Mouse (Mus musculus) fibroblast of lung, adult 2 months (primary cell): Measurements from ENCODE around the gene Gpc1.

ENCODE experiments used
- DNase-seq: peaks from one replicate; pipeline ENCODE4 v3.0.0-alpha.2; 2011; ENCODE audit warnings: low read depth

Gene Gpc1

DNA sequence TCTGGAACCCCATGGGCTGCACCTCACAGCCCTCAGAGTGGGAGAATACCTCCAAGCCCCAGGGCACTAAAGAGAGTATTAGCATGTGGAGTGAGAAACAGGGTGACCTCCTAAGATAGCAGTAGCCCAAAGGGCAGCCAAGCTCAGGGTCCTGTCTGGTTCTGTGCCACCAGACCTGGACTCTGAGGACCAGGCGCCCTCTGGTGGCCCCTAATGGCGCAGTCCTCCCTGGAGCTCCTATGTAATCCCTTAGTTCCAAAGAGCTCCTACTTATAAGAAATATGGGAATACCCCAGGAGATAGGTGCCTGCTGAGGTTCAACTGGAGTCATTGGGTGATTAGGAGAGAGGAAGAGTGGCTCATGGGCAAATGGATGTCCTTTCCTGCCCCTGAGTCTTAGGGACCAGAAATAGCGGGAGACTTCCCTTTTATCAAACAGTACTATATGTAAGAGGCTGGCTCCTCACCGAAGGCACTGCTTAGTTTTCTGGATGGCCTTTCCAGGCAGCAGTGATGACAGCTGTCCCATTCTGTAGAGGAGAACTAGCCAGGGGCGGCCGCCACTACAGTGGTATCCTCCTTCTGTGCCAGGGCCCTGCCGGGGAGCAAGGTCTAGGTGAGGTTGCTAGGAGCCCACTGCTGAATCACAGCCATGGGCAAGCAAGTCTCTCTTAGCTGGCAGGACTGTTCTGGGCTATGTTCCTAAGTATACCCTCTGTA, 2.7 kb downstream of the Gpc1 start:
- peak; percentile 40 for DNase-seq

DNA sequence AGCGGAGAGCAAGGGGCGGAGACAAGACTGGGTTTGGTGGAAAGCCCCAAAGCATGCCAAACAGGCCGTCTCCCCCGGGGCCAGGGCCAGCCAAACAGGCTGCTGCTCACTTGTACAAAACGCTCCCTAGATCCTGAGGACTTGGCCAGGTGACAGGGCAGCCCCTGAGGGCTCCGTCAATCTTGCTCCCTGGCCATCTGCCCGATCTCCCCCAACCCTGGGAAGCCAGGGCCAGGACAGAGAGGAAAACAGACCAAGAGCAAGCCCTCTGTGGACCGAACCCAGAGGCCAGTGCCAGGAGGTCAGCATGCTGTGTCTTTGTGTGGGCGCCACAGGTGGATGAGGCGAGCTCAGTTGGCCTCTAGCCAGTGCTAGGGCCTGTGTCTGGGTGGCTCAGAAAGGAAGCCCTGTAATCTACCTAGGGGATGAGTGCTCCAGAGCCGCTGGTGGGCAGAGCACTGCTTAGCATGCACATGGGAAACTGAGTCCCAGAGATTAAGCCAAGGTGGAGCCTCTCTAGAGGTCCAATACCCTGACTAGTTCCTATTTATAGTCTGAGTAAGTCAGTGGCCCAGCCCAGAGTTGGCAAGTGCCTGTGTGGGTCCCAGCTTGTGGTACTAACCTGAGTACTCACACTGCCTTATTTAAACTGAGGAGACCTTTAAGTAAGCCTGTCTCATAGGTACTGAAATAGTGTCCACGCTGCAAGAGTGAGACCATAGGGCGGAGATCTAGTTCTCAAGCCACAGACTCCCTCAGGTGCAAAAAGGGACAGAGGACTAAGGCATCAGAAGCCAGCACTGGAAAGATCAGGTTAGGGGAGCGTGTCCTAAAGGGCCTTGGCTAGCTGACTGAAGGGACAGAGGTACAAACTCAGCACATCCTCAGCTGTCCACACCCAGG, 6.7 kb downstream of the Gpc1 start:
- DNase-seq, result no peak

DNA sequence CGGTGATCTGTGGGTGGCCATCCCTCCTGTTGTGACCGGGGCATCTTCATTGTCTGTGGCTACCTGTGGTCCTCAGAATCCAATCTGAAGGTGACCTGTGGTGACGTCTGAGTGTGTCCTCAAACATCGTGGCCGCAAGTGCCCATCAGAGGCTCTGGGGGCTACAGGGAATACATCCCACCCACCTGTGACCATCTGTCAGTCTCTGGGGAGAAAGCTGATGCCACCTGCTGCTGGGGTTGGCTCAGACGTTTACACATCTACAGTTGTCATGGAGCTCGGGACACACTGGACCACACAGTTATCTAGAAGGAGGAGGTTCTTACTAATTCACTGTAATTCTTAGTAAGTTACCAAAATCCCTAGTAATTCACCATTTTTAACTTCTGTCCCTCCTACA, 7.8 kb downstream of the Gpc1 start:
- DNase-seq, result no peak

GRCm38 (mm10) chr1:92840231-92840890, 8.9 kb downstream of the Gpc1 start:
- DNase-seq, result no peak

DNA sequence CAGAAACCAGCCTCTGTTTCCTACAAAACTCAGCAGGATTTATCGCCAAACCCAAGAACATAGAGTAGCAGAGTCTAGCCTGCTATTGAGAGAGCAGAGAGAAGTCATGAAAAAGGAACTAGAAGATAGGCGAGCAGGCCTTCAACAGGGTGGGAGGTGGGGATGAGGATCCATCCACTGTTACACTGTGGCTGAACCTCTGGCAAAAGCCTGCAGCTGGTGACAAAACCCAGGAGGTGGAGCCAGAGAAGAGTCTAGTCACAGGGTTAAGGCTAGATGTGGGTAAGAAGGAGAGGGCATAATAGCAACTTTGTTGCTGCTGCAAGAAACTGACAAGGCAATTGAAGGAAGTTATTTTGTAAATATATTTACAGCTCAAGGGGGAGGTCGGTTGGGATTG, 10.0 kb downstream of the Gpc1 start:
- no peak for DNase-seq

- no peak for DNase-seq
These were observed 14.4 kb downstream of the Gpc1 start for GRCm38 (mm10) chr1:92845889-92846288.

DNA sequence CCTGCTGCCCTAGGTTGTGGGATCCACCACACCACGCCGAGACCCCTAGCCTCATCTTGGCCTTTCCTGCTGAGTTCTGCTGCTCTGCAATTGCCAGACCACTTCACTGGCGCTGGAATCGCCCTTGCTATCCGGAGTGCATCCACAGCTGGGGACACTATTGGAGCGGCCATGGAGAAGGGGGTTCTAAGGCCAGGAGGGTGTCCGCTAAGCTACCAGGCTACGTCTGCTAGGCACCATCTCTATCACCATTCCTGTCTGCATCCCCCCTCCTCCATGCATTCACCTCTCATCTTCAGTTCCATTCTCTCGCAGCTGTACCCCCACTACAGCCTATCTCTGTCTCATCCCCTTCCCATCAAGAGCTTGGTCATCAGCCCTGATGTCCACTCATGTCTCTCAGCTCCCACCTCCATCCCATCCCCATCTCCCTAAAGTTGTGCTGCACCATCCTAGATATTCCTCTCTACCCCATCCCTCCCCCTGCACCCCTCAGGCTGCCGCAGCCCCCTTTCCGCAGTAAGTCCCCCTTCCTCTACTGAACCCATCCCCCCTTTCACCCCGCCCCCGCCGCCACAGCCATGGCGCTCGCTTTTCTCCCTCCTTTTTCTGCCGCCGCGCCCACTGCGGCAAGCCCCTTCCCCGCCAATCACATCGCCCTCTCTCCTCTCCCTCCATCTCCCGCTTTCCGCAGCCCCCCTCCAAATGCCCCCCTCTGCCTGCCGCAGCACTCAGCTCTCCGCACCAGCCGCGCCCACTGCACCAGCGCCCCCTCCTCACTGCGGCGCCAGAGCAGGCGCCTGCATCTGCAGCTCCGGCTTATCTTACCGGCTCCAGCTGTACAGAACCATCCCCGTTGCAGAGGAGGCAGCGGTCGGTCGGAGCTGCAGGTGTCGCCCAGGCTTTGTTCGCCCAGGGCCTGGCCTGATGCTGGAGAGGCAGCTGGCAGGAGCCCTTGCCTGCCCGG, 16.7 kb downstream of the Gpc1 start:
- DNase-seq, result no peak

DNA sequence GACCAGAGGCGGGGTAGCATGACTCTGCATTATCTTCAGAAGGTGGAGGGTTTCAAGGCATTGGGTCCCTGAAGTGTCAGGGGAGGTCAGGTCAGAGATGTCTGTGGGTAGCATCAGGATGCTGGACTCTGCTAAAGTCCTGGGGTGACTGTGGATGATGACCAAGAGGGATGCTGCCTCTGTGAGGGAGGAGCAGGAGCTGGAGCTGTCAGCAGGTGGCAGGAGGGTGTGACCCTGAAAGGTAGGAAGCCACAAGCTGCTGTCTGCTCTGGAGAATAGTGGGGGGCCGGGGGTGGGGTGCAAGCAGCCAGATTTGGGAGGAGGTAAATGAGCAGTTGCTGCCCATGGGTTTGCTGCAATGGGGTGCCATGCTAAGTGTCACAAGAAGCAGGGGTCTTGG, 18.0 kb downstream of the Gpc1 start:
- no peak for DNase-seq

DNA sequence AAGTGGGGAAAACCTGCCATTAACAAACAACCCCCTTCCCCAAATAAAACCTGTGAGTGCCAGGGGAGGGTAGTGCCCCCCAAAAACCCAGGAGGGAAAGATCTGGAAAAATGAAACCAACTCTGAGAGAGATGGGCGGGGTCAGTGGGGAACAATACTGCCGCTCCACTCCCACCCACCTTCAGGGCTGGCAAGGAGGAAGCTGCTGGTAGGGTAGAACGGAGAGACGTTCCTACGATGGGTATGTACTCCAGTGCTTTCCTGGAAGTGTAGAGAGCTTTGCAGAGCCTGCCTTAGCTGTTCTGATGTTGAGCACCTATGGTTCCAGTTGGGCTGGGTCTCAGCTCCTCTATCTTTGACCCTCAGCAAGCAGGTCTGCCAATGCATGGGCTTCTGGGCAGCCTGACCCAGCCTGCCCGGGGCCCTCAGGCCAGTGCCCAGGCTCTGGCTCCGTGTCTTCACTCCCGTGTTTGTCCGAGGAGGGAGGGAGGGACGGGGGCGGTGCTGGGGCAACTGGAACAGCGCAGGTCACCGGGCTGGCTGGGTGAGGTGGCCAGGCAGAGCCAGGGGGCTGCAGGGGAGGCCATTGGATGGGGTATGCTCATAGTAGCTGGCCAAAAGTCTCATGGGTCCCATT, 18.6 kb downstream of the Gpc1 start:
- DNase-seq, result no peak

DNA sequence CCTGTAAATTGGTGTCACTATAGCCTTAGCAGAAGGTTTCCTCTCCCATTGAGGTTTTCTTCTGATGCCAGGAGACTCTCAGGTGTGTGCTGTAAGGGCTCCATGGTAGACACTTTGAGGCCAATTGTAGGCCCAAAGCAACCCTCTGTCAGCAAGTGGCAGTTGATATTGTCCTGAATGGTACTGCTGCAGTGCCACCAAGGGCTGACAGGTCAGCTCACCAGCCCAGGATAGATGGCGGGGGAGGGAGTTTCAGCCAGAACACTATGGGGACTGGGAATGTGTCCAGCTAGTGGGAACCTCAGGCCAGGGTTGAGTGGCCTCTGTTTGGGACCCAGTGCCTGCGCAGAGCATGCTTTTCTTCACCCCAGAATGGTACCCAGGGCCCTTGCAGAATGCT, 21.0 kb downstream of the Gpc1 start:
- DNase-seq, result no peak

GRCm38 (mm10) chr1:92861503-92861902, 30.1 kb downstream of the Gpc1 start:
- no peak for DNase-seq

- no peak for DNase-seq
These were observed 31.8 kb downstream of the Gpc1 start for GRCm38 (mm10) chr1:92863268-92863667.

DNA sequence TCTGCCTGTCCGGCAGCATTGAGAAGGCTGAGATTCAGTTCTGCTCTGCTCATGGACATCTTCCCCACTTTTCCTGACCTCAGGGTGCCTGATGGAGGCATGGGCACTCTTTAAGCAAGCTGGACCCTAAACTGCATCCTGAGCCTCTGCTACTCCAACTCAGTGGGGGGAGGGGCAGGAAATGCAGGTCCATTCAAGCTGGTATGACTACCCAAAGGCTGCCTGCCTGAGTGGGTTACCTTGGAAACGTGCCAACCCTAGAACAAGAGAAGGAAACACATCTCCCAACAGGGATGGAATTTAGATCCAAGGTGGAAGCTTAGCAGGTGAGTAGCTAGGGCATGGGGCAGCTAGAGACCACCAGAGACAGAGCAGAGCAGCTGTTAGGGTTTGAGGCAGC, 34.7 kb downstream of the Gpc1 start:
- DNase-seq, result no peak

DNA sequence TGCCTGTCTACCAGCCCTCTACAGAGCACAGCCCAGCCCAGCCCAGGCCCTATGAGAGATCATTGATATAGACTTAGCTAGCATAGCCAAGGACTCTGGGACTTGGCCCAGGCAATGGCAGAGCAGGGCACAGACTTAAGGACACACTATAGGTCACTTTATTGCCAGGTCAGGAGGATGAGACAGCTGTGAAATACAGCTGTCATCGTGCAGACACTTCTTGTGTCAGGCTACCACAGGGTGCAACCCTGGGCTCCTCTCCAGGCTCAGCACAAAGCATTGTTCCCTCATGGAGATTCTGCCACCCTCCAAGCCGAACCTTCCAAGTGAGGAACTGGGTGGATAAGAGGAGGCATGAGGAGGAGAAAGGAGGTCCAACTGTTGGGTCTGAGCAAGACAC, 38.5 kb downstream of the Gpc1 start:
- no peak for DNase-seq

- DNase-seq, result no peak
These were observed 41.2 kb downstream of the Gpc1 start for GRCm38 (mm10) chr1:92872666-92873065.

GRCm38 (mm10) chr1:92874011-92874410, 42.6 kb downstream of the Gpc1 start:
- no peak for DNase-seq

- DNase-seq, result no peak
These were observed 44.1 kb downstream of the Gpc1 start for GRCm38 (mm10) chr1:92875360-92876111.

DNA sequence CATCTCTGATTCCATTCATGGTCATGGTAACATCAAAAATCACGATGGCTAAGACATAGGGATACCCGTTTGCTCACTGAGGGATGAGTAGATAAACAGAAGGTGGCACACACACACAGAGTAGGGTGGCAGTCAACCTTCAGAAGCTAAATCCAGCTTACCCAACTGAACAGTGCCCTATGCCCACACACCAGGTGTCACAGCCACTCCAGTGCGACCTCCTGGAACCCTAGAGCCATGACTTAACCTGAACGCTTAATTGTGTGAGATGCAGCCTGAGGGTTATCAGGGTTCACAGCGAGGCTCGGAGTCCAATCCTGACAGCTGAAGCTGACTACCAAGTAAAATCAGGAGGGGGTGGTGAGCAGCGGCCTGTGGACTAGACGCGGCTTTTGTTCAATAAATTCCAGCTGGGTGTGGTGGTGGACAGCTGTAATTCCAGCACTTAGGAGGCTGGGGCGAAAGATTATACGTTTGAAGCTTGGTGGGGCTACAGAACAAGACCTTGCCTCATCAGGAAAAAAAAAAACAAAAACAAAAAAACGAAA, 46.1 kb downstream of the Gpc1 start:
- no peak for DNase-seq

DNA sequence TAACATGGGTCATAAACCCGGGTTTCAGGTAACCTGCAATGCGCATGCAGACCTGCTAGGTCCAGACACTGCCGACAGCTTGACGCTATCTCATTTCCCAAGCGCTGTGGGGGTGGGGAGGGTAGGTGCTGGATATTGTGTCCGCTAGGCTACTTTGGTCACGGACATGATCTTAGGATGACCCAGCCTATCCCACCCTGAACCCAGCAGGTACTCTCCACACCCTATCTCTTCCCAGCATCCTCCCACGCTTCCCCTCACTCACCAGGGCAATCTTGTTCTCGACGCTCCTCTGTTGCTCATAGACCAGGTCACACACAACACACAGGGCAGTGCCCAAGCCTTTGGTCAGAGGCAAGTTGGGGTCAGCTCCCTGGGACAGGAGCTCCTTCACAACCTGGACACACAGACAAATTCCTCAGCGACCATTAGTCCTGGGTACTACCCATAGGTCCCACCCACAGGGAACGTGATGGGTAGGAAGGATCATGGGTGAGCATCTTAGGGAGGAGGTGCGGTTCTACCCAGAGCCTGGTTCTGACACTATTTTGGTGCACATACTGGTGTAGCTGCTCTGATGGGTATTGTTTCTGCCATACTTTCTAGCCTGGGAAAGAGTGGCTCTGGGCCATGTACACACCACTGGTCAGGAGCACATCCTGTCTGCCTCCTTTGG, 46.8 kb downstream of the Gpc1 start:
- DNase-seq, result no peak

GRCm38 (mm10) chr1:92879266-92879665, 47.8 kb downstream of the Gpc1 start:
- DNase-seq, result no peak
